Mouse (Mus musculus) neural tube, postnatal 0 days (tissue): Measurements from ENCODE around the gene Zfp965. TPM values are rescaled to one million over a fixed set of nuclear protein-coding genes. Genes with fewer than 3 reads are reported as not detected.

ENCODE experiments used
- polyA plus RNA-seq: library from polyadenylated mRNA; unstranded; fragments of >200 nt; fragmentation: Nextera tagmentation; extraction: Ambion mirVana; gene quantifications from 2 replicates; pipeline ENCODE4 v1.2.1, GENCODE M21; 2015

Gene Zfp965
- 9.8 and 10.0 TPM in 2 replicates for polyA plus RNA-seq

DNA sequence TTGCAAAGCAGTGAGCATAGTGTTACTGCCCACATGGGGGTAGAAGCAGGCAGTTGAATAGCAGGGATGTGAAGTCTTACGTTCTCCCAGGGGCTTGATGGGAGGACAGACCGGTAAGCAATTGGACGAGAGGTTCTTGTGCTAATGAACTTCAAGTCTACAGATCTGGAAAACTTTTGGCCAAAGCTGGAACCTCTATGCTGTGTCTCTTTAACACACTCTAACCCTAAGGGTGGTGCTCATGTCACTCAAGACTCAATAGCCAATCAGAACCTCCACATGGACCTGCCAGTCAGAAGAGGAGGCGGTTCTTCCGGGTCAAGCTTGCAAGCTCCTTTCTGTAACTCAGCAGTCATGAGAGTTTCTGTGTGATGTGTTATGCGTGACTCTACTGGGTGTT, at the start of gene Zfp965:
Gene Zfp965, plus strand, starts transcription at position 301 of the 400 bp plus-strand sequence.

DNA sequence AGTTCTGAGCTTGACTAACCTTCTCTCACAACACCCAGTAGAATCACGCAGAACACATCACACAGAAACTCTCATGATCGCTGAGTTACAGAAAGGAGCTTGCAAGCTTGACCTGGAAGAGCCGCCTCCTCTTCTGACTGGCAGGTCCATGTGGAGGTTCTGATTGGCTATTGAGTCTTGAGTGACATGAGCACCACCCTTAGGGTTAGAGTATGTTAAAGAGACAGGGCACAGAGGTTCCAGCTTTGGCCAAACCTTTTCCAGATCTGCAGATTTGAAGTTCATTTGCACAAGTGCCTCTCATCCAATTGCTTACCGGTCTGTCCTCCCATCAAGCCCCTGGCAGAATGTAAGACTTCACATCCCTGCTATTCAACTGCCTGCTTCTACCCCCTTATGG, 34.1 kb upstream of the Zfp965 start, which contains the start of gene Gm4724:
Gene Gm4724, minus strand, starts transcription at position 101 of the 400 bp plus-strand sequence.

Other genes with a start within 250 kb of the Zfp965 start
- gene Gm14440, start 194.9 kb upstream of the Zfp965 start, polyA plus RNA-seq = not detected in 2 replicates
- 10.3 and 11.6 TPM in 2 replicates for gene Gm4631, start 131.8 kb upstream of the Zfp965 start, polyA plus RNA-seq
- gene Zfp968, start 97.5 kb upstream of the Zfp965 start, polyA plus RNA-seq = 6.5 and 7.8 TPM in 2 replicates
- 25.7 and 38.9 TPM in 2 replicates for gene Gm4724, start 34.2 kb upstream of the Zfp965 start, polyA plus RNA-seq
- gene Gm11007, start 174.0 kb downstream of the Zfp965 start, polyA plus RNA-seq = 3.1 TPM in 1 of 2 replicates, not detected in the other
- 14.9 and 27.2 TPM in 2 replicates for gene Zfp969, start 233.7 kb downstream of the Zfp965 start, polyA plus RNA-seq